Comparison of ENCODE assay signal across 19 mouse cellular contexts in genomic region chr16:8612214-8613005, GRCm38 (mm10). TPM values are rescaled to one million over a fixed set of nuclear protein-coding genes. Genes with fewer than 3 reads are reported as not detected.
DNase-seq lines count a peak whose midpoint lies in the region; ATAC-seq lines count a peak whose summit lies in the region.
"Had no signal": no experiment of that assay in that cellular context is flagged by ENCODE, and none has a peak within 500 bp of the region (broad histone marks: within the 10 kb centered on the region; RNA-seq: fewer than 3 reads in every experiment).

No protein-coding gene starts in this region.

- intact Hi-C loops in left cerebral cortex, postnatal 10 days (cut with DNase I) = no loop called here

- no peak overlapping the region for H3K4me3 ChIP-seq in liver, embryonic 11.5 days (ENCODE audit: low read depth, low read length)
- H3K4me3 ChIP-seq in forebrain, embryonic 14.5 days (ENCODE audit: low read depth, low read length) = no peak overlapping the region
- H3K4me3 ChIP-seq: embryonic facial prominence, embryonic 13.5 days; forebrain, embryonic 15.5 days; gastrocnemius, adult 2 months; heart, adult 2 months; midbrain, embryonic 12.5 days had no signal

- H3K9ac ChIP-seq in liver, embryonic 11.5 days (ENCODE audit: low read depth, low read length) = no peak overlapping the region
- no peak overlapping the region for H3K9ac ChIP-seq in forebrain, embryonic 14.5 days (ENCODE audit: low read length)
- H3K9ac ChIP-seq: embryonic facial prominence, embryonic 13.5 days; forebrain, embryonic 15.5 days; hindbrain, embryonic 14.5 days; midbrain, embryonic 12.5 days had no signal

- H3K4me1 ChIP-seq in liver, embryonic 11.5 days (replicated peaks; ENCODE audit: control insufficient read depth, insufficient read depth, low read length) = peaks cover 15% of the 10 kb centered on the region
- no peaks in the 10 kb centered on the region for H3K4me1 ChIP-seq in forebrain, embryonic 14.5 days (ENCODE audit: control insufficient read depth, insufficient read depth, low read length)
- H3K4me1 ChIP-seq: embryonic facial prominence, embryonic 13.5 days; forebrain, embryonic 15.5 days; midbrain, embryonic 12.5 days had no signal

- no peaks in the 10 kb centered on the region for H3K27me3 ChIP-seq in liver, embryonic 11.5 days (replicated peaks; ENCODE audit: control insufficient read depth, insufficient read depth, low read length)
- H3K27me3 ChIP-seq in forebrain, embryonic 14.5 days (replicated peaks; ENCODE audit: control insufficient read depth, insufficient read depth, low read length) = no peaks in the 10 kb centered on the region
- H3K27me3 ChIP-seq: embryonic facial prominence, embryonic 13.5 days; forebrain, embryonic 15.5 days; midbrain, embryonic 12.5 days had no signal

- ATAC-seq in liver, embryonic 11.5 days (replicated peaks; ENCODE audit: low FRiP score) = peak; percentile 98
- ATAC-seq in megakaryocyte progenitor cell, adult 5-6 weeks (replicated peaks; ENCODE audit: poor library complexity) = peak; percentile 97
- no peak for ATAC-seq in forebrain, embryonic 14.5 days
- ATAC-seq: forebrain, embryonic 15.5 days; lung, postnatal 0 days had no signal

- no peaks in the 10 kb centered on the region for H3K36me3 ChIP-seq in liver, embryonic 11.5 days (ENCODE audit: control insufficient read depth, insufficient read depth, low read length)
- H3K36me3 ChIP-seq in forebrain, embryonic 14.5 days (ENCODE audit: control insufficient read depth, insufficient read depth, low read length) = peaks cover 11% of the 10 kb centered on the region; the same call in 1 of the 2 replicates
- H3K36me3 ChIP-seq: forebrain, embryonic 15.5 days had no signal

- H3K9me3 ChIP-seq in liver, embryonic 11.5 days (ENCODE audit: control insufficient read depth, low read length) = no peaks in the 10 kb centered on the region
- no peaks in the 10 kb centered on the region for H3K9me3 ChIP-seq in forebrain, embryonic 14.5 days (replicated peaks; ENCODE audit: control insufficient read depth, low read length)
- H3K9me3 ChIP-seq: embryonic facial prominence, embryonic 13.5 days; forebrain, embryonic 15.5 days; midbrain, embryonic 12.5 days had no signal

- H3K27ac ChIP-seq in liver, embryonic 11.5 days (ENCODE audit: low read depth, low read length) = peak overlapping the region; percentile 60
- no peak overlapping the region for H3K27ac ChIP-seq in forebrain, embryonic 14.5 days (ENCODE audit: low read depth, low read length)
- H3K27ac ChIP-seq: embryonic facial prominence, embryonic 13.5 days; forebrain, embryonic 15.5 days; gastrocnemius, adult 2 months; heart, adult 2 months; hindbrain, embryonic 14.5 days; midbrain, embryonic 12.5 days had no signal

- peak; percentile 69 for DNase-seq in spleen, adult 12 weeks (ENCODE audit: low spot score)
- DNase-seq in spleen, adult 18-20 months = no peak
- no peak for DNase-seq in liver, embryonic 11.5 days (ENCODE audit: low spot score)
- DNase-seq in neural tube, embryonic 10.5 days (ENCODE audit: extremely low spot score, low spot score) = no peak
- DNase-seq in left cerebral cortex, postnatal 10 days (ENCODE audit: extremely low spot score in 1 of 2, low spot score in 2 of 2) = no peak
- no peak for DNase-seq in forebrain, embryonic 14.5 days (ENCODE audit: low spot score)
- no peak for DNase-seq in thymus, postnatal 14 days
- DNase-seq: cerebellum, adult 11-12 months; gastrocnemius, adult 2 months; heart, adult 2 months; kidney, adult 8-10 months; kidney, postnatal 4 days; thymus, postnatal 36 days had no signal

- H3K4me2 ChIP-seq in liver, embryonic 11.5 days = peak overlapping the region; percentile 51
- no peak overlapping the region for H3K4me2 ChIP-seq in forebrain, embryonic 14.5 days (ENCODE audit: low read length)
- H3K4me2 ChIP-seq: embryonic facial prominence, embryonic 13.5 days; forebrain, embryonic 15.5 days; hindbrain, embryonic 14.5 days; midbrain, embryonic 12.5 days had no signal

- 69% methylated on average over 8 of the region's 8 CpGs for WGBS in liver, embryonic 11.5 days
- 88% methylated on average over 8 of the region's 8 CpGs for WGBS in forebrain, embryonic 14.5 days

RNA-seq across cellular contexts. Expression of gene Pmm2, which starts 25.1 kb away (rescaled TPM):
- 52.9 and 55.8 TPM in 2 replicates for polyA plus RNA-seq in liver, embryonic 11.5 days (2014; fragmentation: Nextera tagmentation; extraction: Ambion mirVana)
- total RNA-seq in megakaryocyte progenitor cell, adult 5-6 weeks (2015) = 42.9 and 46.5 TPM in 2 replicates
- total RNA-seq in megakaryocyte progenitor cell, adult 5-6 weeks (2017) = 49.1 and 50.9 TPM in 2 replicates
- total RNA-seq in left cerebral cortex, postnatal 10 days (2021) = 10 to 100 TPM; 30.3 to 34.4 TPM
- 34.7 and 36.3 TPM in 2 replicates for polyA plus RNA-seq in forebrain, embryonic 14.5 days (2014; fragmentation: Nextera tagmentation; extraction: Ambion mirVana)

RNA-seq across cellular contexts. Expression of gene Tmem186, which starts 25.1 kb away (rescaled TPM):
- polyA plus RNA-seq in liver, embryonic 11.5 days (2014; fragmentation: Nextera tagmentation; extraction: Ambion mirVana) = 16.4 and 19.4 TPM in 2 replicates
- total RNA-seq in megakaryocyte progenitor cell, adult 5-6 weeks (2015) = 6.7 and 8.0 TPM in 2 replicates
- total RNA-seq in megakaryocyte progenitor cell, adult 5-6 weeks (2017) = 13.5 and 17.0 TPM in 2 replicates
- total RNA-seq in left cerebral cortex, postnatal 10 days (2021) = 10 to 100 TPM; 11.6 to 12.7 TPM
- 14.8 TPM in 2 replicates for polyA plus RNA-seq in forebrain, embryonic 14.5 days (2014; fragmentation: Nextera tagmentation; extraction: Ambion mirVana)

RNA-seq across cellular contexts. Expression of gene Carhsp1, which starts 59.5 kb away (rescaled TPM):
- 24.9 and 25.4 TPM in 2 replicates for polyA plus RNA-seq in liver, embryonic 11.5 days (2014; fragmentation: Nextera tagmentation; extraction: Ambion mirVana)
- total RNA-seq in megakaryocyte progenitor cell, adult 5-6 weeks (2015) = 4.5 and 5.8 TPM in 2 replicates
- total RNA-seq in megakaryocyte progenitor cell, adult 5-6 weeks (2017) = 6.0 and 7.9 TPM in 2 replicates
- 10 to 100 TPM; 10.7 to 12.3 TPM for total RNA-seq in left cerebral cortex, postnatal 10 days (2021)
- 84.0 and 95.0 TPM in 2 replicates for polyA plus RNA-seq in forebrain, embryonic 14.5 days (2014; fragmentation: Nextera tagmentation; extraction: Ambion mirVana)
